Mouse (Mus musculus) midbrain, embryonic 16.5 days (tissue): ENCODE data around the gene 2210016L21Rik. TPM values are rescaled to one million over a fixed set of nuclear protein-coding genes. Genes with fewer than 3 reads are reported as not detected.

Source experiments
- ATAC-seq: fragments of 200-750 bp; cut with Nextera tagmentation; 2 replicates; pipeline ENCODE4 v1.8.0; 2017; ENCODE audit warnings: moderate TSS enrichment
- H3K27ac ChIP-seq: fragments of 300-500 bp; sonication (generic); 2 replicates; pipeline ENCODE4 v1.5.1; 2014; ENCODE audit warnings: mild to moderate bottlenecking, low read length, mixed read lengths
- H3K27me3 ChIP-seq: fragments of 300-500 bp; sonication (generic); 2 replicates; pipeline ENCODE4 v1.6.1; 2014; ENCODE audit warnings: low read depth, low read length, mixed read lengths; ENCODE audit not compliant: control insufficient read depth, insufficient read depth
- H3K36me3 ChIP-seq: fragments of 300-500 bp; sonication (generic); 2 replicates; pipeline ENCODE4 v1.6.1; 2014; ENCODE audit warnings: mild to moderate bottlenecking, low read length, moderate library complexity, mixed read lengths; ENCODE audit not compliant: control insufficient read depth, insufficient read depth
- H3K4me1 ChIP-seq: fragments of 300-500 bp; sonication (generic); 2 replicates; pipeline ENCODE4 v1.6.1; 2014; ENCODE audit warnings: mild to moderate bottlenecking, low read length, mixed read lengths; ENCODE audit not compliant: control insufficient read depth, insufficient read depth
- H3K4me2 ChIP-seq: fragments of 300-500 bp; sonication (generic); 2 replicates; pipeline ENCODE4 v1.6.1; 2014; ENCODE audit warnings: mild to moderate bottlenecking, low read length, mixed read lengths
- H3K4me3 ChIP-seq: fragments of 300-500 bp; sonication (generic); 2 replicates; pipeline ENCODE4 v1.5.1; 2014; ENCODE audit warnings: low read depth, mild to moderate bottlenecking, low read length, moderate library complexity, mixed read lengths
- H3K9ac ChIP-seq: fragments of 300-500 bp; sonication (generic); 2 replicates; pipeline ENCODE4 v1.6.1; 2014; ENCODE audit warnings: low read depth, low read length, mixed read lengths
- H3K9me3 ChIP-seq: fragments of 300-500 bp; sonication (generic); replicated peaks from 2 replicates; pipeline ENCODE4 v1.6.1; 2014; ENCODE audit warnings: mild to moderate bottlenecking, low read length, mixed read lengths; ENCODE audit not compliant: control insufficient read depth, poor library complexity, severe bottlenecking
- WGBS: fragments of 180-500 bp; shearing (Covaris S2); extraction: QIAGEN DNeasy Blood & Tissue Kit; methylation state at CpG from one replicate; pipeline ENCODE4 v1.1.7; 2014; 5-methylcytosine and 5-hydroxymethylcytosine counted together
- polyA plus RNA-seq: library from polyadenylated mRNA; unstranded; fragments of >200 nt; fragmentation: Nextera tagmentation; extraction: Ambion mirVana; gene quantifications from 2 replicates; pipeline ENCODE4 v1.2.1, GENCODE M21; 2015

2210016L21Rik gene
- polyA plus RNA-seq, 1 experiment from 2014 or later: 132 TPM

- no peaks in the 10 kb centered on the region for H3K36me3 ChIP-seq
- H3K27ac ChIP-seq: no peak overlapping the region
- no peak overlapping the region for H3K4me2 ChIP-seq
- no peaks in the 10 kb centered on the region for H3K27me3 ChIP-seq
- H3K9me3 ChIP-seq: no peaks in the 10 kb centered on the region
- H3K4me3 ChIP-seq: no peak overlapping the region
- H3K4me1 ChIP-seq: no peaks in the 10 kb centered on the region
- no peak for ATAC-seq
- 13% methylated on average over 4 of the region's 4 CpGs for WGBS
- no peak overlapping the region for H3K9ac ChIP-seq
Observed at GRCm38 (mm10) chr5:114969064-114969463, 27.1 kb downstream of the 2210016L21Rik start.

GRCm38 (mm10) chr5:114969609-114970215, 27.8 kb downstream of the 2210016L21Rik start:
- H3K36me3 ChIP-seq: no peaks in the 10 kb centered on the region
- H3K4me2 ChIP-seq: no peak overlapping the region
- H3K27ac ChIP-seq: no peak overlapping the region
- no peak overlapping the region for H3K9ac ChIP-seq
- 68% methylated on average over 13 of the region's 13 CpGs for WGBS
- no peak for ATAC-seq
- no peak overlapping the region for H3K4me3 ChIP-seq
- H3K9me3 ChIP-seq: no peaks in the 10 kb centered on the region
- no peaks in the 10 kb centered on the region for H3K4me1 ChIP-seq
- H3K27me3 ChIP-seq: no peaks in the 10 kb centered on the region

DNA sequence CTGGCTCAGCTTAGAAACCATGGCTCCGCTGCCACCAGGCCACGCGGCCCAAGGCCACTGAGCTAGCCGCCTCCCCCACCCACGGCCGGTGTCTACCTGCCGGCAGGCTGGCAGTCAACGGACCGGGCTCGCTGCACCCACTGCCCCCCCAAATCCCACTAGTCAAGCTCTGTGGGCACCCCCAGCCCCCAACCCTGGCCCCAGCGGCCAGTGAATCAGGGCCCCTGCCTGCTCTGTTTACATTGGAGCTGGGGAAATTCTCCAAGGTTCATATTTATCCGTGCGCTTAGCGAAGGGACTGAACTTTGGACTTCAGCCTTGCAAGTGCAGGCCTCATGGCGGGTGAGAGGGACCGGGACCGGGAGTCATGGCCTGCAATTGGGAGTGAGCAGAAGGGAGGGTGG, 28.9 kb downstream of the 2210016L21Rik start, which contains the start of gene Hnf1a:
TSS of gene Hnf1a (minus strand) at position 271 of the 404 bp plus-strand sequence.
- WGBS: 83% methylated on average over 17 of the region's 17 CpGs
- H3K27ac ChIP-seq: no peak within 1 kb of the TSS
- H3K4me3 ChIP-seq: no peak within 1 kb of the TSS
- H3K27me3 ChIP-seq: no peaks in the 10 kb centered on the region
- no peaks in the 10 kb centered on the region for H3K36me3 ChIP-seq
- no peaks in the 10 kb centered on the region for H3K9me3 ChIP-seq
- H3K4me1 ChIP-seq: no peaks in the 10 kb centered on the region
- no peak within 1 kb of the TSS for H3K4me2 ChIP-seq
- no peak for ATAC-seq
- H3K9ac ChIP-seq: no peak within 1 kb of the TSS

GRCm38 (mm10) chr5:114972201-114972600, 30.2 kb downstream of the 2210016L21Rik start:
- Histone ChIP-seq H3K36me3 (no peaks in the 10 kb centered on the region), H3K27me3 (no peaks in the 10 kb centered on the region), H3K27ac (no peak overlapping the region), H3K4me1 (no peaks in the 10 kb centered on the region), H3K4me2 (no peak overlapping the region), H3K4me3 (no peak overlapping the region), H3K9ac (no peak overlapping the region), H3K9me3 (no peaks in the 10 kb centered on the region)
- WGBS: 85% methylated on average over 9 of the region's 9 CpGs
- no peak for ATAC-seq

GRCm38 (mm10) chr5:114973131-114973530, 31.2 kb downstream of the 2210016L21Rik start:
- no peak for ATAC-seq
- Histone ChIP-seq H3K27ac (no peak overlapping the region), H3K4me3 (no peak overlapping the region), H3K36me3 (no peaks in the 10 kb centered on the region), H3K4me1 (no peaks in the 10 kb centered on the region), H3K27me3 (no peaks in the 10 kb centered on the region), H3K9ac (no peak overlapping the region), H3K9me3 (no peaks in the 10 kb centered on the region), H3K4me2 (no peak overlapping the region)
- 82% methylated on average over 8 of the region's 8 CpGs for WGBS

GRCm38 (mm10) chr5:114976935-114977334, 35.0 kb downstream of the 2210016L21Rik start:
- Histone ChIP-seq H3K4me3 (no peak overlapping the region), H3K4me1 (peaks cover 4% of the 10 kb centered on the region; the same call in 1 of the 2 replicates), H3K27me3 (0 out of 2 replicates have a peak, but pooled peaks cover 2% of the 10 kb centered on the region), H3K9ac (no peak overlapping the region), H3K9me3 (no peaks in the 10 kb centered on the region), H3K27ac (no peak overlapping the region), H3K4me2 (no peak overlapping the region), H3K36me3 (no peaks in the 10 kb centered on the region)
- no peak for ATAC-seq

DNA sequence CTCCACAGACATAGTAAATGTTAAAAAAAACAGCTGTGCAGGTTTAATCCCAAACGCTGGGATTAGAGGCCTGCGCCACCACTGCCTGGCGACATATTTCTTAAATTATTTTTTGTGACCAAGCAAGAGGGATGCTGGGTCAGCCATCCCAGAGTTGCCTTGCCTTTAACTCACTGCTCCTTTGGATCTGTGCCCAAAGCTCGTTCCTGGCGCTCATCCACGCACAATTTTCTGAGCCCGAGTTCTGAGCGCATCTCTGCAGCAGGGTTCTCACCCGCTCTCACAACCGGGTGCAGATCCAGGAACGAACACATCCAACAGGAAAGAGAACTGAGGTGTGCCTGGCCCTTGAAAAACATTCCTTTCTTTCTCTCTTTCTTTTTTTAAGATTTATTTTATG, 36.5 kb downstream of the 2210016L21Rik start:
- peaks cover 4% of the 10 kb centered on the region; the same call in 1 of the 2 replicates for H3K4me1 ChIP-seq
- 0 out of 2 replicates have a peak overlapping the region, but pooled peaks have one; percentile 15 for H3K9ac ChIP-seq
- ATAC-seq: no peak
- no peak overlapping the region for H3K4me3 ChIP-seq
- H3K9me3 ChIP-seq: no peaks in the 10 kb centered on the region
- H3K36me3 ChIP-seq: no peaks in the 10 kb centered on the region
- no peak overlapping the region for H3K4me2 ChIP-seq
- 70% methylated on average over 11 of the region's 11 CpGs for WGBS
- H3K27ac ChIP-seq: no peak overlapping the region
- H3K27me3 ChIP-seq: 0 out of 2 replicates have a peak, but pooled peaks cover 2% of the 10 kb centered on the region

DNA sequence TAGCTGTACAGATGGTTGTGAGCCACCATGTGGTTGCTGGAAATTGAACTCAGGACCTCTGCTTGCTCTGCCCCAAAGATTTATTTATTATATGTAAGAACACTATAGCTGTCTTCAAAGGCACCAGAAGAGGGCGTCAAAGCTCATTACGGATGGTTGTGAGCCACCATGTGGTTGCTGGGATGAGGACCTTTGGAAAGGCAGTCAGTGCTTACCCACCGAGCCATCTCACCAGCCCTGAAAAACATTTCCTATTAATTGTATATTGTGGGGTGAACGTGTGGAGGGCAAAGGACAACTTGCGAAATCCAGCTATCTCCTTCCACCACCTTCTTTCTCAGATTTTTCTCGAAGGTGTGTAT, 36.9 kb downstream of the 2210016L21Rik start:
- Histone ChIP-seq H3K36me3 (no peaks in the 10 kb centered on the region), H3K27me3 (0 out of 2 replicates have a peak, but pooled peaks cover 2% of the 10 kb centered on the region), H3K4me3 (peak overlapping the region; percentile 27; the same call in 1 of the 2 replicates), H3K27ac (no peak overlapping the region), H3K9ac (no peak overlapping the region), H3K4me2 (peak overlapping the region; percentile 72), H3K4me1 (peaks cover 4% of the 10 kb centered on the region; the same call in 1 of the 2 replicates), H3K9me3 (no peaks in the 10 kb centered on the region)
- WGBS: 4% methylated on average over 6 of the region's 6 CpGs
- ATAC-seq: peak; percentile 28; the same call in 1 of the 2 replicates

GRCm38 (mm10) chr5:114979250-114980121, 37.5 kb downstream of the 2210016L21Rik start:
- ATAC-seq: peak; percentile 54
- Histone ChIP-seq H3K27me3 (0 out of 2 replicates have a peak, but pooled peaks cover 2% of the 10 kb centered on the region), H3K9me3 (no peaks in the 10 kb centered on the region), H3K4me1 (peaks cover 4% of the 10 kb centered on the region; the same call in 1 of the 2 replicates), H3K4me3 (peak overlapping the region; percentile 27), H3K27ac (no peak overlapping the region), H3K36me3 (no peaks in the 10 kb centered on the region), H3K4me2 (peak overlapping the region; percentile 72), H3K9ac (peak overlapping the region; percentile 51)
- 4% methylated on average over 32 of the region's 32 CpGs for WGBS
